15 mouse cellular contexts compared by ENCODE assay signal in the genomic region with DNA sequence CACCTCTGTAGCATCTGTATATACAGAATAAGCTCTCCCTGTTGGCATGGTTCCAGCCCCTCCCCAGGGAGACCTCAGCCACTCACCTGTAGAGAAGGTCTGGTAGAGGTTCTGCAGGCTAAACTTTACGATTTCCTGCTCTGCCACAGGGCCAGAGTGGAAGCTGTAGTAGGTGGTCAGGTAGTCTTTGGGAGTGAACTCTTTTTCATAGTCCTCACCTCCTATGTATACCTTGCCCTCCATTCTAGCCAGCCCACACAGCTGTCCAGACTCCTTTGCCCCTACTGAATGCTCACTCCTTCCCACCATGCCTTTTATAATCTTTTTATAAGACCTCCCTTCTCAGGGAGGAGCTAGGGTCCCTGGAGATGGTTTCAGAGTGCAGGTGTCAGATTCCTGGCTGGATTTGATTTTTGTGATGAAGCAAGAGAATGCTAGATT. TPM values are rescaled to one million over a fixed set of nuclear protein-coding genes. Genes with fewer than 3 reads are reported as not detected.
DNase-seq lines count a peak whose midpoint lies in the region; ATAC-seq and TF ChIP-seq lines count a peak whose summit lies in the region.
"Had no signal": no experiment of that assay in that cellular context is flagged by ENCODE, and none has a peak within 500 bp of the region (broad histone marks: within the 10 kb centered on the region; RNA-seq: fewer than 3 reads in every experiment).

A gene (minus strand): TSS at position 303 of the 441 bp plus-strand sequence.

- H3K36me3 ChIP-seq in stomach, embryonic 14.5 days (ENCODE audit: control insufficient read depth, insufficient read depth, low read length) = no peaks in the 10 kb centered on the region
- H3K36me3 ChIP-seq in stomach, postnatal 0 days (ENCODE audit: control insufficient read depth, insufficient read depth, low read length) = no peaks in the 10 kb centered on the region
- no peaks in the 10 kb centered on the region for H3K36me3 ChIP-seq in kidney, embryonic 14.5 days (ENCODE audit: control insufficient read depth, insufficient read depth, low read length)
- no peaks in the 10 kb centered on the region for H3K36me3 ChIP-seq in hindbrain, embryonic 11.5 days (ENCODE audit: control insufficient read depth, insufficient read depth, low read length)
- H3K36me3 ChIP-seq: heart, embryonic 13.5 days had no signal

- TF ChIP-seq CTCF in stomach, postnatal 0 days (IDR thresholded peaks at IDR 0.05; ENCODE audit: low read depth) = no peak
- no peak for TF ChIP-seq CTCF in layer of hippocampus, adult 2 months (conservative IDR thresholded peaks at IDR 0.05)

- H3K9ac ChIP-seq in stomach, embryonic 14.5 days (replicated peaks; ENCODE audit: low read depth, low read length) = no peak within 1 kb of the TSS
- H3K9ac ChIP-seq in stomach, postnatal 0 days (ENCODE audit: low read length) = no peak within 1 kb of the TSS
- H3K9ac ChIP-seq in kidney, embryonic 14.5 days (ENCODE audit: low read depth, low read length) = no peak within 1 kb of the TSS
- H3K9ac ChIP-seq in hindbrain, embryonic 11.5 days (ENCODE audit: low read depth, low read length) = no peak within 1 kb of the TSS
- H3K9ac ChIP-seq: heart, embryonic 13.5 days had no signal

- intact Hi-C loops in gastrocnemius, postnatal 36 days (cut with DNase I) = no loop called here

- no peak for TF ChIP-seq EP300 in stomach, postnatal 0 days (optimal IDR thresholded peaks at IDR 0.05)

- H3K9me3 ChIP-seq in stomach, embryonic 14.5 days (ENCODE audit: control insufficient read depth, low read depth, low read length) = no peaks in the 10 kb centered on the region
- H3K9me3 ChIP-seq in stomach, postnatal 0 days (ENCODE audit: control insufficient read depth, low read length) = no peaks in the 10 kb centered on the region
- H3K9me3 ChIP-seq in kidney, embryonic 14.5 days (ENCODE audit: control insufficient read depth, low read length) = no peaks in the 10 kb centered on the region
- no peaks in the 10 kb centered on the region for H3K9me3 ChIP-seq in hindbrain, embryonic 11.5 days (ENCODE audit: control insufficient read depth, low read length)
- H3K9me3 ChIP-seq: heart, embryonic 13.5 days had no signal

- no peak within 1 kb of the TSS for H3K4me3 ChIP-seq in stomach, embryonic 14.5 days (ENCODE audit: low read depth, low read length)
- H3K4me3 ChIP-seq in stomach, postnatal 0 days (ENCODE audit: low read depth, low read length) = no peak within 1 kb of the TSS
- no peak within 1 kb of the TSS for H3K4me3 ChIP-seq in kidney, embryonic 14.5 days (ENCODE audit: low read length)
- no peak within 1 kb of the TSS for H3K4me3 ChIP-seq in hindbrain, embryonic 11.5 days (ENCODE audit: low read depth, low read length)
- H3K4me3 ChIP-seq in layer of hippocampus, adult 2 months = no peak within 1 kb of the TSS
- H3K4me3 ChIP-seq: heart, embryonic 13.5 days had no signal

- H3K27me3 ChIP-seq in stomach, embryonic 14.5 days (ENCODE audit: control insufficient read depth, insufficient read depth, low read length) = no peaks in the 10 kb centered on the region
- H3K27me3 ChIP-seq in stomach, postnatal 0 days (ENCODE audit: control insufficient read depth, insufficient read depth, low read length) = no peaks in the 10 kb centered on the region
- no peaks in the 10 kb centered on the region for H3K27me3 ChIP-seq in kidney, embryonic 14.5 days (ENCODE audit: control insufficient read depth, insufficient read depth, low read length)
- H3K27me3 ChIP-seq in hindbrain, embryonic 11.5 days (ENCODE audit: control insufficient read depth, insufficient read depth, low read length) = peaks cover 27% of the 10 kb centered on the region

- H3K4me2 ChIP-seq in stomach, embryonic 14.5 days (replicated peaks; ENCODE audit: low read depth, low read length) = no peak within 1 kb of the TSS
- no peak within 1 kb of the TSS for H3K4me2 ChIP-seq in stomach, postnatal 0 days (replicated peaks; ENCODE audit: low read depth)
- no peak within 1 kb of the TSS for H3K4me2 ChIP-seq in kidney, embryonic 14.5 days (replicated peaks; ENCODE audit: low read depth, low read length)
- H3K4me2 ChIP-seq in hindbrain, embryonic 11.5 days (replicated peaks; ENCODE audit: low read depth, low read length) = no peak within 1 kb of the TSS
- H3K4me2 ChIP-seq: heart, embryonic 13.5 days had no signal

- ATAC-seq in stomach, embryonic 14.5 days (ENCODE audit: insufficient number of reproducible peaks, insufficient read depth, low FRiP score, low read depth) = peak; percentile 43; the same call in 1 of the 2 replicates
- no peak for ATAC-seq in stomach, postnatal 0 days (ENCODE audit: low FRiP score, low TSS enrichment)
- 0 out of 2 replicates have a peak, but pooled peaks have one; percentile 26 for ATAC-seq in kidney, embryonic 14.5 days (ENCODE audit: low FRiP score, low TSS enrichment)
- no peak for ATAC-seq in hindbrain, embryonic 11.5 days (ENCODE audit: low FRiP score)

- H3K4me1 ChIP-seq in stomach, embryonic 14.5 days (ENCODE audit: control insufficient read depth, insufficient read depth, low read length) = no peaks in the 10 kb centered on the region
- no peaks in the 10 kb centered on the region for H3K4me1 ChIP-seq in stomach, postnatal 0 days (replicated peaks; ENCODE audit: control insufficient read depth, insufficient read depth)
- 0 out of 2 replicates have a peak, but pooled peaks cover 6% of the 10 kb centered on the region for H3K4me1 ChIP-seq in kidney, embryonic 14.5 days (ENCODE audit: control insufficient read depth, insufficient read depth, low read length)
- H3K4me1 ChIP-seq in hindbrain, embryonic 11.5 days (replicated peaks; ENCODE audit: control insufficient read depth, insufficient read depth, low read length) = no peaks in the 10 kb centered on the region

- H3K27ac ChIP-seq in stomach, embryonic 14.5 days (ENCODE audit: low read length) = no peak within 1 kb of the TSS
- no peak within 1 kb of the TSS for H3K27ac ChIP-seq in stomach, postnatal 0 days (replicated peaks)
- no peak within 1 kb of the TSS for H3K27ac ChIP-seq in kidney, embryonic 14.5 days (ENCODE audit: low read depth, low read length)
- no peak within 1 kb of the TSS for H3K27ac ChIP-seq in hindbrain, embryonic 11.5 days (ENCODE audit: low read depth, low read length)
- no peak within 1 kb of the TSS for H3K27ac ChIP-seq in layer of hippocampus, adult 2 months
- H3K27ac ChIP-seq: heart, embryonic 13.5 days; macrophage had no signal

- WGBS in stomach, embryonic 14.5 days = 78% methylated on average over 1 of the region's 1 CpGs
- WGBS in stomach, postnatal 0 days = 75% methylated on average over 1 of the region's 1 CpGs
- WGBS in kidney, embryonic 14.5 days = 38% methylated on average over 1 of the region's 1 CpGs
- WGBS in hindbrain, embryonic 11.5 days = 83% methylated on average over 1 of the region's 1 CpGs

- DNase-seq in gastrocnemius, adult 8-10 months (ENCODE audit: low spot score in 2 of 2) = no peak
- no peak for DNase-seq in gastrocnemius, postnatal 36 days
- DNase-seq in stomach, postnatal 0 days (ENCODE audit: low spot score) = no peak
- peak; percentile 53 for DNase-seq in lung, postnatal 36 days
- no peak for DNase-seq in hindbrain, embryonic 11.5 days (ENCODE audit: low spot score)
- no peak for DNase-seq in layer of hippocampus, adult 2 months (ENCODE audit: low spot score in 2 of 2)
- DNase-seq: cerebellum, adult 2 months; layer of hippocampus, postnatal 36 days; thymus, postnatal 4 days had no signal

RNA-seq across cellular contexts. Expression of the gene that starts here (rescaled TPM):
- 10 to 100 TPM; 10.4 to 90.9 (median 28.7) TPM for total RNA-seq in gastrocnemius, adult 8-10 months (2022)
- total RNA-seq in gastrocnemius, postnatal 36 days (2021) = 10 to 100 TPM in 1 of 2 experiments, 1 to 10 TPM in 1; 7.3 to 10.8 TPM
- polyA plus RNA-seq in stomach, embryonic 14.5 days (2014; fragmentation: Nextera tagmentation; extraction: Ambion mirVana) = 0.62 and 0.63 TPM in 2 replicates
- 0.17 and 0.19 TPM in 2 replicates for polyA plus RNA-seq in stomach, postnatal 0 days (2015; fragmentation: Nextera tagmentation; extraction: Ambion mirVana)
- polyA plus RNA-seq in kidney, embryonic 14.5 days (2014; fragmentation: Nextera tagmentation; extraction: Ambion mirVana) = 3.6 and 4.0 TPM in 2 replicates
- 0.28 TPM in 1 of 2 replicates, not detected in the other for polyA plus RNA-seq in hindbrain, embryonic 11.5 days (2014; fragmentation: Nextera tagmentation; extraction: Ambion mirVana)
- 1 to 10 TPM; 1.5 to 1.8 TPM for total RNA-seq in layer of hippocampus, adult 2 months (2021)
- total RNA-seq: monocyte, adult 5-6 weeks; neutrophil, adult 5-6 weeks had no signal
- polyA plus RNA-seq: macrophage had no signal

Comparison
In these comparisons a context has a peak if more than half of its experiments do, and no peak if none do; other contexts are left out.
1. Peak in ATAC-seq in stomach, embryonic 14.5 days; RNA of the gene not detected or under 1 TPM.